Mouse (Mus musculus) spleen, postnatal 4 days (tissue): ENCODE results near the gene Rac1.
"Not testable (repeated sequence)": the region's sequence is repeated elsewhere in the genome, so short reads cannot be mapped to it uniquely, and the experiment has no call there.

Experiments used
- DNase-seq, 2 experiments: peaks; one replicate each; pipeline ENCODE4 v3.0.0; 2022; ENCODE audit warnings: low spot score in 2 of 2

Rac1 gene

GRCm38 (mm10) chr5:143527486-143528307, at the start of gene Rac1:
TSS of gene Rac1 (minus strand) at chr5:143528036.
- peak; percentile 94 to 96 for DNase-seq

- DNase-seq = no peak
Observed at GRCm38 (mm10) chr5:143574261-143575178, 46.7 kb upstream of the Rac1 start.

GRCm38 (mm10) chr5:143573067-143573466, 45.2 kb upstream of the Rac1 start:
- DNase-seq = no peak

GRCm38 (mm10) chr5:143572195-143572594, 44.4 kb upstream of the Rac1 start:
- DNase-seq = no peak

- peak; percentile 89 to 96 for DNase-seq
Observed at GRCm38 (mm10) chr5:143567860-143568259, 40.0 kb upstream of the Rac1 start.

GRCm38 (mm10) chr5:143567258-143567670, 39.4 kb upstream of the Rac1 start:
- DNase-seq = peak in 1 of 2 experiments; percentile 65

- not testable (repeated sequence) for DNase-seq
Observed at GRCm38 (mm10) chr5:143566804-143567203, 39.0 kb upstream of the Rac1 start.

- DNase-seq = peak; percentile 76 to 78
Observed at GRCm38 (mm10) chr5:143561544-143562185, 33.8 kb upstream of the Rac1 start.

- no peak for DNase-seq
Observed at GRCm38 (mm10) chr5:143561009-143561408, 33.2 kb upstream of the Rac1 start.

- DNase-seq = no peak
Observed at GRCm38 (mm10) chr5:143558731-143559130, 30.9 kb upstream of the Rac1 start.

- no peak for DNase-seq
Observed at GRCm38 (mm10) chr5:143555233-143555632, 27.4 kb upstream of the Rac1 start.

GRCm38 (mm10) chr5:143552911-143553310, 25.1 kb upstream of the Rac1 start:
- no peak for DNase-seq

- peak; percentile 29 to 73 for DNase-seq
Observed at GRCm38 (mm10) chr5:143548922-143549321, 21.1 kb upstream of the Rac1 start.

GRCm38 (mm10) chr5:143548401-143548846, 20.6 kb upstream of the Rac1 start:
- DNase-seq = peak; percentile 98 to 99

GRCm38 (mm10) chr5:143547866-143548265, 20.0 kb upstream of the Rac1 start:
- no peak for DNase-seq

GRCm38 (mm10) chr5:143547384-143547783, 19.5 kb upstream of the Rac1 start:
- peak; percentile 87 to 95 for DNase-seq

- no peak for DNase-seq
Observed at GRCm38 (mm10) chr5:143539111-143539510, 11.3 kb upstream of the Rac1 start.

GRCm38 (mm10) chr5:143537022-143537421, 9.2 kb upstream of the Rac1 start:
- no peak for DNase-seq

- DNase-seq = no peak
Observed at GRCm38 (mm10) chr5:143534922-143535321, 7.1 kb upstream of the Rac1 start.

GRCm38 (mm10) chr5:143530715-143531114, 2.9 kb upstream of the Rac1 start:
- DNase-seq = no peak

- no peak for DNase-seq
Observed at GRCm38 (mm10) chr5:143528308-143528683, 460 bp upstream of the Rac1 start.
